Mouse (Mus musculus): ENCODE results near the gene Gtf2e1.

Gene Gtf2e1

GRCm38 (mm10) chr16:37539611-37540580 lies at the start of gene Gtf2e1, which contains the start of gene Rabl3:
TSS of gene Gtf2e1 (minus strand) at chr16:37539789.
TSS of gene Rabl3 (plus strand) at chr16:37539885.
- peak; percentile 91 to 93 for DNase-seq (ENCODE audit: low read depth in 1 of 2, low spot score in 2 of 2)

DNA sequence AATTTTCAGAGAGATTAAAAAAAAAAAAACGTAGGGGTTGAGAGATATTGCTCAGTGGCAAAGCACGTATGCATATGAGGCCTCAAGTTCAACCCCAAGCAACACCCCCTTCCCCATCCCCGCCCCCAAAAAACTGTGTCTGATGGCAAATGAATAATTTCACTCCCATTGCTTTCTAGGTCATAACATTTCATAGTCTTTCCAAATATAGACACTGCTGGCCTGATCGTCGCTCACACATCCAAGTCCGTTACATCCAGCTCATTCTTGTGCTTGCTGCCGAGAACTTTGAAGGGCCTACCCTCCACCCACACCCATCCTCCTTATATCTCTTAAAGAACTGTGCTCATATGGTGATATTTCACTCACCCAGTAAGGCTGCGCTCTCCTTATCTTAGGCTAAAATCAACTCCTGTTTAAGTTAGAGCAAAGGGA lies 45.6 kb upstream of the Gtf2e1 start:
- DNase-seq (ENCODE audit: low read depth in 1 of 2, low spot score in 2 of 2) = no peak

DNA sequence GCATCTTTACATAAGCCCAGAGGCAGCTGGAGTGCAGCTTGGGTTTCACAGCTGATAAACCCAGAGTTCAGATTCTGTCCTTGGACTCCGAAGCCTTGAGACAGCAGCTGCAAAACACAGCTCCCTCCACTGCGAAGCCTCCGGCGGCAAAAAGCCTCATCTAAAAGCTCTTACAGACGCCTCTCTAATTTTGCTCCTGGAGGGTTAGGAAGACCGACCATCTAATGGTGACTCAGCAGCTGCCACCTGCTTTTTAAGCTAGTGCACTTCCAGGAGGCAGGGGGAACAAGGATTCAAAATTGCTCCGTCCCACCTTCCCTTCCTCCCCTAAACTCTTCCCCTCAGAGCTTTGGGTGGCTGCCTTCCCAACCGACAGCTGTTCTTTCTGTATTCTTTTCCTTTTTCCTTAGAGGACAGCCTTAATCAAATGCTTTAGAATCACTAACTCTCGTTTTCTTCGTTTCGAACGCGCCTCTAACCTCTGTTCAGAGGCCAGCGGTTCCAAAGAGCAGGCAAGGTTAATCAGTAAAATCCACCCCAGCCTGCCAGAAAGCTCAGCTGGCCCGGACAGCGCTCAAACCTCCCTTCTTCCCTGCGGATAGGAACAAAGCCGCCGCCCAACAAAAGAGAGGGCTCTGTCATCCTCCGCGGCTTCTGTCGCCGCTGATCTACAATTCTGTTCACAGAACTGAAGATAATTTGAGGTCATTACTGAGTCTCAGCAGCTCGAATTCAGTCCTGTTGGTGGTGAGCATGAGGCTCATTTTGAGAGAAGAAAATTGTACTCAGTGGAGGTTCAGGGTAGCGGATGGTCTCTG lies 44.8 kb upstream of the Gtf2e1 start:
- no peak for DNase-seq (ENCODE audit: low read depth in 1 of 2, low spot score in 2 of 2)

GRCm38 (mm10) chr16:37583801-37584200 lies 44.2 kb upstream of the Gtf2e1 start:
- no peak for DNase-seq (ENCODE audit: low read depth in 1 of 2, low spot score in 2 of 2)

- DNase-seq (ENCODE audit: low read depth in 1 of 2, low spot score in 2 of 2) = no peak
These were observed 43.7 kb upstream of the Gtf2e1 start for GRCm38 (mm10) chr16:37583306-37583705.

DNA sequence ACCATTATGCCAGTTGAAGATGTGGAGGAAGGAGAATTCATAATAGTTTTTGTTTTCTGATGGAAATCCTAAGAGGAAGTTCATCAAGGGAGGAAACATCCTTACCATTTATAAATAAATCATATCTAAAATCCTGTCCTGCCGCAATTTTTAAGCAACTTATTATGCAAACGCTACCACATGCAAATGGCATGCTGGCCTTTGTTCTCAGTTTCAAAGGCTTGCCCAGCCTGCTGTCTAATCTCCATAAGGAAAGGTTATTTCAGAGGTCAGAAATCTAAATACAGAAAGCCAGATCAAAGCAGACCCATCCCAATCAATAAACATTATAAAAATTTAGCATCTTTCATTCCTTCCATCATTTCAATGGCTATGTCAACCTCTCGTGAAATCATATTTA lies 42.3 kb upstream of the Gtf2e1 start:
- DNase-seq (ENCODE audit: low read depth in 1 of 2, low spot score in 2 of 2) = no peak

GRCm38 (mm10) chr16:37580651-37581050 lies 41.1 kb upstream of the Gtf2e1 start:
- DNase-seq (ENCODE audit: low read depth in 1 of 2, low spot score in 2 of 2) = no peak

- no peak for DNase-seq (ENCODE audit: low read depth in 1 of 2, low spot score in 2 of 2)
These were observed 40.4 kb upstream of the Gtf2e1 start, which contains the start of gene Hgd for GRCm38 (mm10) chr16:37579994-37580393. TSS of gene Hgd (plus strand) at chr16:37580153.

- DNase-seq (ENCODE audit: low read depth in 1 of 2, low spot score in 2 of 2) = no peak
These were observed 40.0 kb upstream of the Gtf2e1 start for GRCm38 (mm10) chr16:37579591-37579990.

- no peak for DNase-seq (ENCODE audit: low read depth in 1 of 2, low spot score in 2 of 2)
These were observed 35.7 kb upstream of the Gtf2e1 start for GRCm38 (mm10) chr16:37575325-37575724.

DNA sequence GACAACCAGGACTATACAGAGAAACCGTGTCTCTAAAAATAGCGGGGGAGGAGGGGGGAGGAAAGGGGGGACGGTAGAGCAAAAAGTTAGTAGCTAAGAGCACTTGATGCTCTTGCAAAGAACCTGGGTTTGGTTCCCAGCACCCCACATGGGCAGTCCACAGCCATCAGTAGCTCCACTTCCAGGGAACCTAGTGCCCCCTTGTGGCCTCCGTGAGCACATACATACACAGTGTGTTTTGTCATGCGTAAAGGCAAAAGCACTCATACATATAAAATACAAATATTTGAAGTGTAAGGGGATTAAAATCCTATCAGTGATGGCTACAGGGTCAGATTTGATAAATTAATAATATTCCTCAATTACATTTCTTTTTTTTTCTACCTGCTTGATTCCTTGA lies 33.5 kb upstream of the Gtf2e1 start:
- no peak for DNase-seq (ENCODE audit: low read depth in 1 of 2, low spot score in 2 of 2)

DNA sequence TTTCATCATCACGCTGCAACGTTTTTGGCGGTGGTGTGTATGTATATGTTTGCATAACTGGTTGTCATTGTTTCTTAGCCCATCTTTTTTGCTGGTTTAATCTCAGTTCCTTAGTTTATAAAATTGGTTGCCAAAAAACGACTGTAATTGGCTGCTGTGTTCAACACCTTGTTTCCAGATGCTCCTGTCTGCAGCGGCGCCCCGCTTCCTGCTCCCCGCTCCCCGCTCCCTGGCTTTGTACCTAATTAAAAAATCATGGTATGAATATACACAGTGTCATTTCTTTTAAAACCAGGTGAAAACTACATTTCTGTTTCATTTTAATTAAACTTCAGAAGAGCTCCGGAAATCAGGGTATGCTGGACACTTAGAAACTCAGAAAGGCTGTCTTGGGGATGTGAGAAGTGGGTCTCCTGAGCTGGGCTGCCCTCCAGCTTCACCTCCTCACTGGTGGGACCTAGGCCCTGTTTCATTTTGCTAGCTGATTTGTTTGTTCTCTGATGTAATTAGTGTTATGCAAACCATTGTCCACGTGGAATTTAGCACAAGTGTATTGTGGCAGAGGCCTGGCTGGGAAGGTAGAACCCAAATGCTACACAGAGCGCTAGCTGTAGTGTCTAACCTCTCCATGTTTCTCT lies 32.6 kb upstream of the Gtf2e1 start:
- no peak for DNase-seq (ENCODE audit: low read depth in 1 of 2, low spot score in 2 of 2)

DNA sequence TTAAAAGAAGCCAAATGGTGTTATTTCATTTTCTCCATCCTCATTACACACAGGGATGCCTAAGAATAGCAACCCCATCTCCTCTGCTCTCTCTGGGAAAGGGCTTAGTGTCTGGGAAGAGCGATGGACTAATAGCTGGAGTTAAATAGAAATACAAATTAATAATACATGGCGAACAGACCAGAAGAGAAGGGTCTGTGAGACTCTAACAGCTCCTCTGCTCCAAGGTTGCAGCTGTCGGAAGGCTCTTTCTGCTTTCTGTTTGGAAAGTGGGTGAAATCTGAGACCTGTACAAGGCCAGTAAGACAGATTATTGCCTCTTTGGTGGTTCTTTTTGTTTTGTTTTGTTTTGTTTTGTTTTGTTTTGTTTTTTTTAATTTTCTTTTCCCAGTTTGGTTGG lies 32.0 kb upstream of the Gtf2e1 start:
- no peak for DNase-seq (ENCODE audit: low read depth in 1 of 2, low spot score in 2 of 2)

DNA sequence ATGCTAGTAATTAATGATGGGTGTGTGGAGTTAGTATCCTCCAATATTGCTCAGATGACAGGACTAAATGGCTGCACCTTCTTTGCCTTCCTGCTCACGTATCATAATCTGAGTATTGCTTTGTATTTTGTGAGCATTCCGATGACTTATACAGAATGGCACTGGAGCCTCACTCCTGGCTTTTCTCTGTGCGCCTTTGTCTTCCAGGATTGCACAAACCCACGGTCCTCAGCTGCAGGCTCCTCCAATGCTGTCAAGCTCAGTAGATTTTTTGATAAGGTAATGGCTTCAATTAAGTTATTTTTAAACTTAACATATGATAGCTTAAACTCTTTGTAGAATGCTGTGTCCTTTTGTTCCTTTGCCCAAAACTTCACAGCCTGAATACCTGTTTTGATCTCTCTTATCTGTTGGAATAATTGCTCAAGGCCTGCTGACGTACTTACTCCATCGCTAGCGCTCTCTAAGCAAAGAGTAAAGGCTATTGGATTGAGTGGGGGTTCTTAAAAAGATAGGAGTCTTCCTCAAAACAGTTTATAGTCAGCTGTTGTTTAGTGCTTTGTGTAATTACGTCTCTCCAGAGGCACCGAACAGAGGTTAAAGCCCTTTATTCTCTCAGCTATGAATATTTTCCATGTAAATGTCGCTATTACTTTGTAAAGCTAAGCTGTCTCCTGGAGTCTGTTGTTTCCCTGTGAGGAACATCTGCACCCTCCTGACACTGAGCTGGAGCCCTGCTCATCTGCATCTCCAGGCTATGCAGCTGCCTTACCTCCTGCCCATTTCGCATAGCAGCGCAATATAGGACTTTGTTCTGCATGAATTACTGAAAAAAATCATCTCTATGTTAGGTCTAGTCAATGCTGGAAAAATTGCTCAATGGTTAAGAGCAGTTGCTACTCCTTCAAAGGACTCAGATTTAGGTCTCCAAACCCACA lies 27.8 kb upstream of the Gtf2e1 start:
- no peak for DNase-seq (ENCODE audit: low read depth in 1 of 2, low spot score in 2 of 2)

- no peak for DNase-seq (ENCODE audit: low read depth in 1 of 2, low spot score in 2 of 2)
These were observed 26.5 kb upstream of the Gtf2e1 start for GRCm38 (mm10) chr16:37566107-37566506.

- no peak for DNase-seq (ENCODE audit: low read depth in 1 of 2, low spot score in 2 of 2)
These were observed 25.5 kb upstream of the Gtf2e1 start for GRCm38 (mm10) chr16:37565117-37565516.

- DNase-seq (ENCODE audit: low read depth in 1 of 2, low spot score in 2 of 2) = no peak
These were observed 23.4 kb upstream of the Gtf2e1 start for GRCm38 (mm10) chr16:37562961-37563360.

DNA sequence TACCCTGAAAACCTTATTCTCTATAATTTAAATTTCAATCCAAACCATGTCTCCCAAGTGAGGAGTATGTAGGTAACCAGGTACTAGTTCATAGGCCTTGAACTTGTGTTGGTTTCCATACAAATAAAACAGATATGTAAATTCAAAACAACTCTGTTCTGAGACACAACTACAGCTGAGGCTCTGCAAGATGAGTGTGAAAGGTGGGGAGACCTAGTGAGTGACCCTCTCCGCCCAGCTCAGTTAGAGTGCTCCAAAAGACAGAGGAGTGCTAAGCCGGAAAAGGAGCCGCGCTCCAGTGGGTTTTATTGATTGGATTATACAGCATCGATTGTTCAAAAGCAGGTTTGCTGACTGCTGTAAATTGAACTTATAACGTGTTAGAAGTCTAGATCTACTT lies 22.8 kb upstream of the Gtf2e1 start:
- DNase-seq (ENCODE audit: low read depth in 1 of 2, low spot score in 2 of 2) = no peak

- DNase-seq (ENCODE audit: low read depth in 1 of 2, low spot score in 2 of 2) = no peak
These were observed 13.2 kb upstream of the Gtf2e1 start for GRCm38 (mm10) chr16:37552824-37553223.

GRCm38 (mm10) chr16:37550981-37551380 lies 11.4 kb upstream of the Gtf2e1 start:
- no peak for DNase-seq (ENCODE audit: low read depth in 1 of 2, low spot score in 2 of 2)
